Mouse (Mus musculus) midbrain, embryonic 14.5 days (tissue): ENCODE results near the gene Trio. TPM values are rescaled to one million over a fixed set of nuclear protein-coding genes. Genes with fewer than 3 reads are reported as not detected.

ENCODE experiments used
- ATAC-seq: fragments of 200-750 bp; cut with Nextera tagmentation; 2 replicates; pipeline ENCODE4 v1.8.0; 2017; ENCODE audit warnings: moderate number of reproducible peaks, moderate library complexity; ENCODE audit not compliant: low FRiP score, low TSS enrichment
- DNase-seq: peaks from one replicate; pipeline ENCODE4 v3.0.0-alpha.2; 2015
- H3K27ac ChIP-seq: fragments of 300-500 bp; sonication (generic); replicated peaks from 2 replicates; pipeline ENCODE4 v1.5.1; 2014; ENCODE audit warnings: mild to moderate bottlenecking, low read depth, low read length, moderate library complexity
- H3K27me3 ChIP-seq: fragments of 300-500 bp; sonication (generic); 2 replicates; pipeline ENCODE4 v1.6.1; 2014; ENCODE audit warnings: low read length, control low read depth, mixed read lengths; ENCODE audit not compliant: control insufficient read depth, insufficient read depth
- H3K36me3 ChIP-seq: fragments of 300-500 bp; sonication (generic); 2 replicates; pipeline ENCODE4 v1.6.1; 2014; ENCODE audit warnings: low read length, control low read depth; ENCODE audit not compliant: control insufficient read depth, insufficient read depth
- H3K4me1 ChIP-seq: fragments of 300-500 bp; sonication (generic); 2 replicates; pipeline ENCODE4 v1.6.1; 2014; ENCODE audit warnings: mild to moderate bottlenecking, antibody characterized with exemption, low read length, control low read depth; ENCODE audit not compliant: control insufficient read depth, insufficient read depth
- H3K4me2 ChIP-seq: fragments of 300-500 bp; sonication (generic); 2 replicates; pipeline ENCODE4 v1.6.1; 2014; ENCODE audit warnings: mild to moderate bottlenecking, low read length, moderate library complexity
- H3K4me3 ChIP-seq: fragments of 300-500 bp; sonication (generic); replicated peaks from 2 replicates; pipeline ENCODE4 v1.5.1; 2014; ENCODE audit warnings: low read depth, low read length
- H3K9ac ChIP-seq: fragments of 300-500 bp; sonication (generic); replicated peaks from 2 replicates; pipeline ENCODE4 v1.6.1; 2014; ENCODE audit warnings: mild to moderate bottlenecking, low read length, moderate library complexity
- H3K9me3 ChIP-seq: fragments of 300-500 bp; sonication (generic); 2 replicates; pipeline ENCODE4 v1.6.1; 2016; ENCODE audit warnings: low read length, control low read depth, mixed read lengths; ENCODE audit not compliant: control insufficient read depth
- WGBS: fragments of 180-500 bp; shearing (Covaris S2); extraction: QIAGEN DNeasy Blood & Tissue Kit; methylation state at CpG from one replicate; pipeline ENCODE4 v1.1.7; 2014; 5-methylcytosine and 5-hydroxymethylcytosine counted together
- polyA plus RNA-seq: library from polyadenylated mRNA; unstranded; fragments of >200 nt; fragmentation: Nextera tagmentation; extraction: Ambion mirVana; gene quantifications from 2 replicates; pipeline ENCODE4 v1.2.1, GENCODE M21; 2014

Gene Trio
- polyA plus RNA-seq, 1 experiment from 2014 or later = 56.5 TPM

GRCm38 (mm10) chr15:27954356-27954755 lies 71.3 kb downstream of the Trio start:
- no peaks in the 10 kb centered on the region for H3K27me3 ChIP-seq
- no peak overlapping the region for H3K4me2 ChIP-seq
- H3K9me3 ChIP-seq = no peaks in the 10 kb centered on the region
- DNase-seq (no peak), ATAC-seq (no peak)
- no peak overlapping the region for H3K27ac ChIP-seq
- no peak overlapping the region for H3K9ac ChIP-seq
- H3K4me1 ChIP-seq = peaks cover 22% of the 10 kb centered on the region
- WGBS = 94% methylated on average over 5 of the region's 5 CpGs
- no peak overlapping the region for H3K4me3 ChIP-seq
- H3K36me3 ChIP-seq = no peaks in the 10 kb centered on the region

DNA sequence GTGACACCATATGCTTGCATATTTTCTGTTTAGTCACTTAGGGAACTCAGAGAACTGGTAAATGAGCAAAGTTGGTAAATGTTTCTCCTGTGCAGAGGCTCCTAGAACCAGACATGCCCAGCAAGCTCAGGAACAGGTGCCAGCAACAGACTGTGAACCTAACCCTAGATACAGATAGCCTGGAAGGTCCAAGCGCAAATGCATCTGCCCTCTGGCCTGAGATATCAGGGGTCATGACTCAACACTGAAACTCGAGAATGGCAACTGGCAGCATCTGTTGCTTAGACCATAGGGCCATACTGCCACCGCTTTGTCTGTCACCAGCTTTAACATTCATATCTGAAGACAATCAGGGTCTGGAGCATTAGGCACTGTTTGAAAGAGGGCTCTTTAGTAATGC lies 72.1 kb downstream of the Trio start:
- Histone ChIP-seq H3K4me3 (no peak overlapping the region), H3K4me2 (no peak overlapping the region), H3K9ac (no peak overlapping the region), H3K9me3 (no peaks in the 10 kb centered on the region), H3K4me1 (peaks cover 22% of the 10 kb centered on the region), H3K27ac (no peak overlapping the region), H3K36me3 (no peaks in the 10 kb centered on the region), H3K27me3 (no peaks in the 10 kb centered on the region)
- no peak for DNase-seq
- WGBS = 82% methylated on average over 3 of the region's 3 CpGs
- ATAC-seq = no peak

DNA sequence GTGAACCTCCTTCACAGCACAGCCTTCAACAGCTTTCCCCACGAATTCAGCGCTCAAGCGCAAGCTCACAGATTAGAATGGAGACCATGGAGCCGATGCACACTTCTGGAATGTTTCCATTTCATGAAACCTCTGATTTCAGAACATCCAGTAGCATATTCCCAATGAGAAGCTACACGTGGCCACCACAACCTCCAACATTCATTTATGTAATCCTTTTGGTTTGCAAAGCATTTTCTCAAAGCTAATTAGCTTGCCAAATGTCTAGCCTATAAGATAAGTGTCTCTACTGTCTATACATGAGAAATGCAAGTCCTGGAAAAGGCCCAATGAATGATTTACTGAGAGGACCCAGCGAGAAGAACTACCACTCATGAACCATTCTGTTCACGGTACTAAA lies 74.5 kb downstream of the Trio start:
- no peaks in the 10 kb centered on the region for H3K36me3 ChIP-seq
- WGBS = 96% methylated on average over 7 of the region's 7 CpGs
- no peak overlapping the region for H3K4me2 ChIP-seq
- DNase-seq (no peak), ATAC-seq (no peak)
- H3K27me3 ChIP-seq = no peaks in the 10 kb centered on the region
- peaks cover 15% of the 10 kb centered on the region for H3K4me1 ChIP-seq
- H3K9ac ChIP-seq = no peak overlapping the region
- no peak overlapping the region for H3K27ac ChIP-seq
- H3K4me3 ChIP-seq = no peak overlapping the region
- no peaks in the 10 kb centered on the region for H3K9me3 ChIP-seq

GRCm38 (mm10) chr15:27949196-27949595 lies 76.5 kb downstream of the Trio start:
- DNase-seq (no peak), ATAC-seq (no peak)
- Histone ChIP-seq H3K4me3 (no peak overlapping the region), H3K9me3 (no peaks in the 10 kb centered on the region), H3K9ac (no peak overlapping the region), H3K27ac (no peak overlapping the region), H3K36me3 (no peaks in the 10 kb centered on the region), H3K4me1 (peaks cover 7% of the 10 kb centered on the region), H3K4me2 (no peak overlapping the region), H3K27me3 (no peaks in the 10 kb centered on the region)
- WGBS = 92% methylated on average over 9 of the region's 9 CpGs

DNA sequence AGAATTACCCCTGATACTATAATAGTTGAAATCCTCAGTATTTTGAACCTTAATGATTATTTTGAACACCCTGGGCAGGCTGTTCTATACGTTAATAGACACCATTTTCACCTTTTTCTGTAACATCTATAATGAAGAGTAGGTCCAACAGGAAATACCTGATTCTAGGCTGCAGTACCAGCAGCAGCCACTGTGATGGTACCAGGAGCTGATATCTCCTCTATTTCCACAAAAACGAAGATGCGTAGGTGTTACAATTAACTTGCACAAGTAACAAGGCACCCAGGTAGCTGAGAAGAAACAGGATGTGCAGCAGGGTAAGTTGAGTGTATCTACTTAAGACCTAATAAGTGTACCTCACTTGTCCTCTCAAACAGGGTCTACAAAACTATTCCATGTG lies 77.8 kb downstream of the Trio start:
- Histone ChIP-seq H3K4me3 (no peak overlapping the region), H3K4me2 (no peak overlapping the region), H3K4me1 (peaks cover 18% of the 10 kb centered on the region), H3K27me3 (no peaks in the 10 kb centered on the region), H3K27ac (no peak overlapping the region), H3K36me3 (no peaks in the 10 kb centered on the region), H3K9me3 (no peaks in the 10 kb centered on the region), H3K9ac (no peak overlapping the region)
- ATAC-seq (no peak), DNase-seq (no peak)
- 94% methylated on average over 3 of the region's 3 CpGs for WGBS

DNA sequence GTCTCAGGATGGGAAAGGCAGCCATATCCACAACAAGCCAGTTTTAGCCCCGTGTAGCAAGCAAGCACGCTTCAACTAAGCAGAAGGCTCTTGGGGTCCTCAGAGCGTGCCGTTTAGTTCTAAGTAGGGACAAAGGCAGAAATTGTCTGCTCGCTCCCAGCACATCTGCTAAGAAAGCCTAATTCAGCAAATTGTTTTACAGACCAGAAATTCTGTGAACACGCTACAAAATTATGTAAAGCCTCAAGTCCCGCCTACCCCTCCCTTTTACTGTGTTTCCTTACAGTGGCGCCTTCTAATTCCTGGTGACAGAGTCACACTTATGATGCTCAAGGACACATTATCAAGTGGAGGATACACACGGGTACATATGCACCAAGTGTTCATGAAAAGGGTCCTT lies 80.1 kb downstream of the Trio start:
- Histone ChIP-seq H3K4me3 (no peak overlapping the region), H3K9me3 (no peaks in the 10 kb centered on the region), H3K36me3 (no peaks in the 10 kb centered on the region), H3K4me2 (no peak overlapping the region), H3K27me3 (no peaks in the 10 kb centered on the region), H3K9ac (no peak overlapping the region), H3K27ac (no peak overlapping the region), H3K4me1 (peaks cover 28% of the 10 kb centered on the region)
- WGBS = 63% methylated on average over 9 of the region's 9 CpGs
- no peak for ATAC-seq
- DNase-seq = no peak

DNA sequence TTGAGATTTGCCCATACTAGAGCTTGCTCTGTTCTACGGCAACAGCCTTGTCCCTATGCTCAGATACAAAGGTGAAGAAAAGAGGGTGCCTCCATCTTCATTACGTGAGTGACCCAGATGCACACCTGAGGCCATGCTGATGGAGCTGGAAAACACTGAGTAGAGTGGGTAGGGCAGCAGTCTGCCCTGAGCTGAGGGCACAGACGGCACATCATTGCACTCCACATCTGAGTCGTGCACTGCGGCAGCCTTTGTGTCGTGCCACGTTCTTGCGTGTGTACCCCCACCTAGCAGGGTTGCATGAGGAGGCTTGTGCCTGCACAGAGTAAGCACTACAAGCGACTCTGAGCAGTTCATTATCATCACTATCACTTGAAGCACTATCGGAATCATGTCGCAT lies 80.8 kb downstream of the Trio start:
- Histone ChIP-seq H3K9ac (no peak overlapping the region), H3K27ac (no peak overlapping the region), H3K4me2 (no peak overlapping the region), H3K36me3 (no peaks in the 10 kb centered on the region), H3K9me3 (no peaks in the 10 kb centered on the region), H3K4me3 (no peak overlapping the region), H3K27me3 (no peaks in the 10 kb centered on the region), H3K4me1 (peaks cover 33% of the 10 kb centered on the region)
- DNase-seq (no peak), ATAC-seq (no peak)
- WGBS = 81% methylated on average over 11 of the region's 11 CpGs

DNA sequence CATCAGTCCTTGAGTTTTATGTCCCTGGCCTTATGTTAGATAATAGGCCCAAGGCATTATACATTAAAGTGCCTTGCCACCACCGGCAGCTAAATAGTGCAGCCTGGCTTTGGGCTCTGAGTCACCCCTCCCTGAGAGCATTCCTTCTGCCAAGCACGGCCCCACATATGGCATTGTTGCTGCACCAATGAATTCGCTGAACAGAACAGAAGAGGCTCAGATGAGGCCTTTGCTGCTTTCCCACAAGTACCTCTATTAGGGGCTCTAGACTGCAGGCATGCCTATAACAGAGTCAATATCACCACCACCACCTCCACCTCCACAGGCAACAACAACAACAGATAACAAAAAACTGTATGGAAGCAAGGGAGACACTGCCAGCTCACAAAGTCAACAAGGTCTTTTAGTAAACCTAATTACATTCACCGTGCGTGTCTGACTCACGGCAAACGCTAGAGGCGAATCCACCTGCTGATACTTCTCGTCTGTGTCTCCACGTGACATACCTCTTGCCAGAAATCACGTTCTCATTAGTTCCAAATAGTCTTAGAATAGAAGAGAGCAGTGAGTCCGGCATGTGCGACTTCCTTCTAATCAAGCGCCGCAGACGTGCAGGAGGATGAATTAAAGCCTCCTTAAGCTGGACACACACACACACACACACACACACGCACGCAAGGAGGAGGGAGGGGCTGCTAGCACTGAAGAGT lies 82.0 kb downstream of the Trio start:
- no peaks in the 10 kb centered on the region for H3K36me3 ChIP-seq
- 24% methylated on average over 18 of the region's 18 CpGs for WGBS

GRCm38 (mm10) chr15:27942148-27942847 lies 83.3 kb downstream of the Trio start:
- no peaks in the 10 kb centered on the region for H3K36me3 ChIP-seq
- H3K9me3 ChIP-seq = no peaks in the 10 kb centered on the region
- no peak overlapping the region for H3K27ac ChIP-seq
- WGBS = 83% methylated on average over 11 of the region's 11 CpGs
- ATAC-seq = no peak
- H3K4me2 ChIP-seq = no peak overlapping the region
- H3K4me3 ChIP-seq = no peak overlapping the region
- no peaks in the 10 kb centered on the region for H3K27me3 ChIP-seq
- H3K4me1 ChIP-seq = peaks cover 53% of the 10 kb centered on the region
- H3K9ac ChIP-seq = no peak overlapping the region
- no peak for DNase-seq

More for the DNA sequence above, 82.0 kb downstream of the Trio start:
- ATAC-seq (peak; percentile 66), DNase-seq (peak; percentile 66)
- Histone ChIP-seq H3K27me3 (no peaks in the 10 kb centered on the region), H3K27ac (peak overlapping the region; percentile 60; the same call in 1 of the 2 replicates), H3K4me1 (peaks cover 41% of the 10 kb centered on the region), H3K4me2 (peak overlapping the region; percentile 32; the same call in 1 of the 2 replicates), H3K9me3 (no peaks in the 10 kb centered on the region), H3K9ac (peak overlapping the region; percentile 6; the same call in 1 of the 2 replicates), H3K4me3 (no peak overlapping the region)
